Mouse (Mus musculus): ENCODE measurements at regions not wholly inside any gene's neighbourhood (a gene's known extent, or its start where the extent isn't known, plus 50 kb on each side); places are given as distances from the start of the nearest gene placed in this dataset.

- TF ChIP-seq CTCF (IDR thresholded peaks at IDR 0.05; ENCODE audit: low read depth, low read length) (no peak), POLR2A (IDR thresholded peaks at IDR 0.05; ENCODE audit: extremely low read depth, insufficient read depth, low read length) (no peak)
- H3K4me1 ChIP-seq (ENCODE audit: control insufficient read depth, insufficient read depth, low read length): no peaks in the 10 kb centered on the region
Measured at GRCm38 (mm10) chr6:126350476-126350875, 183.8 kb upstream of the Ntf3 start.

GRCm38 (mm10) chr6:126349905-126350304, 183.2 kb upstream of the Ntf3 start:
- 39% methylated on average over 2 of the region's 2 CpGs for WGBS
- H3K27me3 ChIP-seq (ENCODE audit: control insufficient read depth, insufficient read depth, low read length): no peaks in the 10 kb centered on the region; the same call in 1 of the 2 replicates
- H3K36me3 ChIP-seq (ENCODE audit: control insufficient read depth, insufficient read depth, low read length): no peaks in the 10 kb centered on the region
- DNase-seq (ENCODE audit: extremely low read depth, low read depth, low spot score): no peak
- H3K79me2 ChIP-seq (ENCODE audit: control insufficient read depth, insufficient read depth, low read length): no peaks in the 10 kb centered on the region
- TF ChIP-seq CTCF (IDR thresholded peaks at IDR 0.05; ENCODE audit: low read depth, low read length) (no peak), POLR2A (IDR thresholded peaks at IDR 0.05; ENCODE audit: extremely low read depth, insufficient read depth, low read length) (no peak)
- no peaks in the 10 kb centered on the region for H3K4me1 ChIP-seq (ENCODE audit: control insufficient read depth, insufficient read depth, low read length)
- H3K27ac ChIP-seq (replicated peaks; ENCODE audit: insufficient read depth, low read depth, low read length): no peak overlapping the region
- H3K4me3 ChIP-seq (ENCODE audit: insufficient read depth, low read depth, low read length): no peak overlapping the region
- H3K9ac ChIP-seq (ENCODE audit: low read depth, low read length): no peak overlapping the region

More at GRCm38 (mm10) chr6:126350476-126350875, 183.8 kb upstream of the Ntf3 start:
- no peak overlapping the region for H3K9ac ChIP-seq (ENCODE audit: low read depth, low read length)
- 54% methylated on average over 2 of the region's 2 CpGs for WGBS
- H3K36me3 ChIP-seq (ENCODE audit: control insufficient read depth, insufficient read depth, low read length): no peaks in the 10 kb centered on the region
- no peak overlapping the region for H3K4me3 ChIP-seq (ENCODE audit: insufficient read depth, low read depth, low read length)
- H3K27me3 ChIP-seq (ENCODE audit: control insufficient read depth, insufficient read depth, low read length): no peaks in the 10 kb centered on the region; the same call in 1 of the 2 replicates
- H3K79me2 ChIP-seq (ENCODE audit: control insufficient read depth, insufficient read depth, low read length): no peaks in the 10 kb centered on the region
- H3K27ac ChIP-seq (replicated peaks; ENCODE audit: insufficient read depth, low read depth, low read length): no peak overlapping the region
- DNase-seq (ENCODE audit: extremely low read depth, low read depth, low spot score): no peak

GRCm38 (mm10) chr6:126345221-126345620, 178.5 kb upstream of the Ntf3 start:
- no peaks in the 10 kb centered on the region for H3K4me1 ChIP-seq (ENCODE audit: control insufficient read depth, insufficient read depth, low read length)
- TF ChIP-seq POLR2A (IDR thresholded peaks at IDR 0.05; ENCODE audit: extremely low read depth, insufficient read depth, low read length) (no peak), CTCF (IDR thresholded peaks at IDR 0.05; ENCODE audit: low read depth, low read length) (no peak)
- H3K27me3 ChIP-seq (ENCODE audit: control insufficient read depth, insufficient read depth, low read length): no peaks in the 10 kb centered on the region; the same call in 1 of the 2 replicates
- no peak overlapping the region for H3K27ac ChIP-seq (replicated peaks; ENCODE audit: insufficient read depth, low read depth, low read length)
- WGBS: 55% methylated on average over 5 of the region's 5 CpGs
- no peak for DNase-seq (ENCODE audit: extremely low read depth, low read depth, low spot score)
- no peaks in the 10 kb centered on the region for H3K79me2 ChIP-seq (ENCODE audit: control insufficient read depth, insufficient read depth, low read length)
- no peaks in the 10 kb centered on the region for H3K36me3 ChIP-seq (ENCODE audit: control insufficient read depth, insufficient read depth, low read length)
- no peak overlapping the region for H3K4me3 ChIP-seq (ENCODE audit: insufficient read depth, low read depth, low read length)
- H3K9ac ChIP-seq (ENCODE audit: low read depth, low read length): no peak overlapping the region

- Histone ChIP-seq H3K27ac (replicated peaks; ENCODE audit: insufficient read depth, low read depth, low read length) (no peak overlapping the region), H3K79me2 (ENCODE audit: control insufficient read depth, insufficient read depth, low read length) (no peaks in the 10 kb centered on the region), H3K4me3 (ENCODE audit: insufficient read depth, low read depth, low read length) (no peak overlapping the region), H3K9ac (ENCODE audit: low read depth, low read length) (no peak overlapping the region), H3K4me1 (ENCODE audit: control insufficient read depth, insufficient read depth, low read length) (no peaks in the 10 kb centered on the region), H3K36me3 (ENCODE audit: control insufficient read depth, insufficient read depth, low read length) (no peaks in the 10 kb centered on the region), H3K27me3 (ENCODE audit: control insufficient read depth, insufficient read depth, low read length) (no peaks in the 10 kb centered on the region)
- no peak for DNase-seq (ENCODE audit: extremely low read depth, low read depth, low spot score)
- no peak for TF ChIP-seq CTCF (IDR thresholded peaks at IDR 0.05; ENCODE audit: low read depth, low read length)
- TF ChIP-seq POLR2A (IDR thresholded peaks at IDR 0.05; ENCODE audit: extremely low read depth, insufficient read depth, low read length): no peak
- WGBS: 46% methylated on average over 10 of the region's 10 CpGs
Measured at GRCm38 (mm10) chr6:126340098-126340610, 173.4 kb upstream of the Ntf3 start.

- H3K4me3 ChIP-seq (ENCODE audit: insufficient read depth, low read depth, low read length): no peak overlapping the region
- no peak overlapping the region for H3K9ac ChIP-seq (ENCODE audit: low read depth, low read length)
- no peaks in the 10 kb centered on the region for H3K36me3 ChIP-seq (ENCODE audit: control insufficient read depth, insufficient read depth, low read length)
- H3K27ac ChIP-seq (replicated peaks; ENCODE audit: insufficient read depth, low read depth, low read length): no peak overlapping the region
- TF ChIP-seq POLR2A (IDR thresholded peaks at IDR 0.05; ENCODE audit: extremely low read depth, insufficient read depth, low read length) (no peak), CTCF (IDR thresholded peaks at IDR 0.05; ENCODE audit: low read depth, low read length) (no peak)
- no peaks in the 10 kb centered on the region for H3K79me2 ChIP-seq (ENCODE audit: control insufficient read depth, insufficient read depth, low read length)
- no peaks in the 10 kb centered on the region for H3K4me1 ChIP-seq (ENCODE audit: control insufficient read depth, insufficient read depth, low read length)
- H3K27me3 ChIP-seq (ENCODE audit: control insufficient read depth, insufficient read depth, low read length): no peaks in the 10 kb centered on the region
- WGBS: 85% methylated on average over 8 of the region's 8 CpGs
- no peak for DNase-seq (ENCODE audit: extremely low read depth, low read depth, low spot score)
Measured at GRCm38 (mm10) chr6:126337711-126338110, 171.0 kb upstream of the Ntf3 start.

GRCm38 (mm10) chr6:126334258-126334657, 167.5 kb upstream of the Ntf3 start:
- WGBS: 70% methylated on average over 8 of the region's 8 CpGs
- Histone ChIP-seq H3K79me2 (ENCODE audit: control insufficient read depth, insufficient read depth, low read length) (no peaks in the 10 kb centered on the region), H3K4me3 (ENCODE audit: insufficient read depth, low read depth, low read length) (no peak overlapping the region), H3K27ac (replicated peaks; ENCODE audit: insufficient read depth, low read depth, low read length) (no peak overlapping the region), H3K9ac (ENCODE audit: low read depth, low read length) (no peak overlapping the region), H3K36me3 (ENCODE audit: control insufficient read depth, insufficient read depth, low read length) (no peaks in the 10 kb centered on the region), H3K27me3 (ENCODE audit: control insufficient read depth, insufficient read depth, low read length) (no peaks in the 10 kb centered on the region), H3K4me1 (ENCODE audit: control insufficient read depth, insufficient read depth, low read length) (no peaks in the 10 kb centered on the region)
- no peak for DNase-seq (ENCODE audit: extremely low read depth, low read depth, low spot score)
- no peak for TF ChIP-seq POLR2A (IDR thresholded peaks at IDR 0.05; ENCODE audit: extremely low read depth, insufficient read depth, low read length)
- TF ChIP-seq CTCF (IDR thresholded peaks at IDR 0.05; ENCODE audit: low read depth, low read length): no peak
